11 mouse cellular contexts compared by ENCODE assay signal in genomic region chr15:6432411-6432810, GRCm38 (mm10). TPM values are rescaled to one million over a fixed set of nuclear protein-coding genes. Genes with fewer than 3 reads are reported as not detected.
DNase-seq lines count a peak whose midpoint lies in the region; ATAC-seq lines count a peak whose summit lies in the region.
"Had no signal": no experiment of that assay in that cellular context is flagged by ENCODE, and none has a peak within 500 bp of the region (broad histone marks: within the 10 kb centered on the region; RNA-seq: fewer than 3 reads in every experiment).

No protein-coding gene starts in this region.

- no peaks in the 10 kb centered on the region for H3K27me3 ChIP-seq in neural tube, embryonic 14.5 days (ENCODE audit: control insufficient read depth, insufficient read depth, low read length)
- no peaks in the 10 kb centered on the region for H3K27me3 ChIP-seq in hindbrain, embryonic 16.5 days (replicated peaks; ENCODE audit: control insufficient read depth, insufficient read depth, low read length)
- H3K27me3 ChIP-seq in neural tube, embryonic 15.5 days (replicated peaks), result no peaks in the 10 kb centered on the region
- H3K27me3 ChIP-seq in liver, embryonic 11.5 days (replicated peaks; ENCODE audit: control insufficient read depth, insufficient read depth, low read length), result no peaks in the 10 kb centered on the region

- H3K4me1 ChIP-seq in neural tube, embryonic 14.5 days (ENCODE audit: control insufficient read depth, insufficient read depth, low read length), result no peaks in the 10 kb centered on the region
- no peaks in the 10 kb centered on the region for H3K4me1 ChIP-seq in hindbrain, embryonic 16.5 days (ENCODE audit: control insufficient read depth, insufficient read depth, low read depth, low read length)
- H3K4me1 ChIP-seq in neural tube, embryonic 15.5 days, result no peaks in the 10 kb centered on the region
- no peaks in the 10 kb centered on the region for H3K4me1 ChIP-seq in liver, embryonic 11.5 days (replicated peaks; ENCODE audit: control insufficient read depth, insufficient read depth, low read length)

- H3K27ac ChIP-seq in neural tube, embryonic 14.5 days (ENCODE audit: low read depth, low read length), result no peak overlapping the region
- peak overlapping the region; percentile 23; the same call in 1 of the 2 replicates for H3K27ac ChIP-seq in hindbrain, embryonic 16.5 days (ENCODE audit: low read depth, low read length)
- no peak overlapping the region for H3K27ac ChIP-seq in neural tube, embryonic 15.5 days (replicated peaks)
- no peak overlapping the region for H3K27ac ChIP-seq in liver, embryonic 11.5 days (ENCODE audit: low read depth, low read length)

- H3K9me3 ChIP-seq in neural tube, embryonic 14.5 days (ENCODE audit: control insufficient read depth, low read length), result no peaks in the 10 kb centered on the region
- H3K9me3 ChIP-seq in hindbrain, embryonic 16.5 days (ENCODE audit: control insufficient read depth, low read length), result no peaks in the 10 kb centered on the region
- H3K9me3 ChIP-seq in neural tube, embryonic 15.5 days (replicated peaks), result no peaks in the 10 kb centered on the region
- H3K9me3 ChIP-seq in liver, embryonic 11.5 days (ENCODE audit: control insufficient read depth, low read length), result no peaks in the 10 kb centered on the region

- H3K4me2 ChIP-seq in neural tube, embryonic 14.5 days (ENCODE audit: low read depth, low read length), result no peak overlapping the region
- no peak overlapping the region for H3K4me2 ChIP-seq in hindbrain, embryonic 16.5 days (ENCODE audit: low read length)
- H3K4me2 ChIP-seq in neural tube, embryonic 15.5 days, result no peak overlapping the region
- no peak overlapping the region for H3K4me2 ChIP-seq in liver, embryonic 11.5 days

- ATAC-seq in neural tube, embryonic 14.5 days (ENCODE audit: low read depth), result peak; percentile 51
- ATAC-seq in hindbrain, embryonic 16.5 days, result peak; percentile 94
- peak; percentile 78 for ATAC-seq in neural tube, embryonic 15.5 days (ENCODE audit: low FRiP score)
- no peak for ATAC-seq in liver, embryonic 11.5 days (replicated peaks; ENCODE audit: low FRiP score)
- ATAC-seq: liver, postnatal 0 days had no signal

- H3K36me3 ChIP-seq in neural tube, embryonic 14.5 days (ENCODE audit: control insufficient read depth, insufficient read depth, low read length), result no peaks in the 10 kb centered on the region
- no peaks in the 10 kb centered on the region for H3K36me3 ChIP-seq in hindbrain, embryonic 16.5 days (ENCODE audit: control insufficient read depth, insufficient read depth, low read length)
- H3K36me3 ChIP-seq in neural tube, embryonic 15.5 days, result no peaks in the 10 kb centered on the region
- 0 out of 2 replicates have a peak, but pooled peaks cover 4% of the 10 kb centered on the region for H3K36me3 ChIP-seq in liver, embryonic 11.5 days (ENCODE audit: control insufficient read depth, insufficient read depth, low read length)

- peak; percentile 34 to 69 for DNase-seq in gastrocnemius, postnatal 4 days (ENCODE audit: low spot score in 2 of 2)
- DNase-seq in gastrocnemius, postnatal 36 days, result no peak
- no peak for DNase-seq in neural tube, embryonic 10.5 days (ENCODE audit: extremely low spot score, low spot score)
- DNase-seq in embryo, embryonic 10 days (ENCODE audit: low spot score), result no peak
- no peak for DNase-seq in liver, embryonic 11.5 days (ENCODE audit: low spot score)
- DNase-seq: adrenal gland, postnatal 25 days; liver, postnatal 0 days had no signal

- intact Hi-C loops in gastrocnemius, postnatal 36 days (cut with DNase I), result no loop called here

- WGBS in neural tube, embryonic 14.5 days, result 82% methylated on average over 7 of the region's 7 CpGs
- 69% methylated on average over 7 of the region's 7 CpGs for WGBS in hindbrain, embryonic 16.5 days
- 74% methylated on average over 7 of the region's 7 CpGs for WGBS in neural tube, embryonic 15.5 days
- 93% methylated on average over 7 of the region's 7 CpGs for WGBS in liver, embryonic 11.5 days

- H3K9ac ChIP-seq in neural tube, embryonic 14.5 days (replicated peaks; ENCODE audit: low read depth, low read length), result no peak overlapping the region
- no peak overlapping the region for H3K9ac ChIP-seq in hindbrain, embryonic 16.5 days (ENCODE audit: low read depth, low read length)
- H3K9ac ChIP-seq in neural tube, embryonic 15.5 days (replicated peaks), result no peak overlapping the region
- H3K9ac ChIP-seq in liver, embryonic 11.5 days (ENCODE audit: low read depth, low read length), result no peak overlapping the region
- H3K9ac ChIP-seq: liver, postnatal 0 days had no signal

- no peak overlapping the region for H3K4me3 ChIP-seq in neural tube, embryonic 14.5 days (ENCODE audit: low read depth, low read length)
- H3K4me3 ChIP-seq in hindbrain, embryonic 16.5 days (ENCODE audit: low read length), result no peak overlapping the region
- H3K4me3 ChIP-seq in neural tube, embryonic 15.5 days (replicated peaks), result no peak overlapping the region
- H3K4me3 ChIP-seq in liver, embryonic 11.5 days (ENCODE audit: low read depth, low read length), result no peak overlapping the region

RNA-seq across cellular contexts. Expression of gene C9, which starts 12.7 kb away (rescaled TPM):
- not detected for total RNA-seq in gastrocnemius, postnatal 4 days (2021)
- total RNA-seq in gastrocnemius, postnatal 36 days (2021), result not detected
- polyA plus RNA-seq in neural tube, embryonic 14.5 days (2014; fragmentation: Nextera tagmentation; extraction: Ambion mirVana), result not detected in 2 replicates
- not detected in 2 replicates for polyA plus RNA-seq in hindbrain, embryonic 16.5 days (2015; fragmentation: Nextera tagmentation; extraction: Ambion mirVana)
- 1.5 TPM in 1 of 2 replicates, not detected in the other for polyA plus RNA-seq in neural tube, embryonic 15.5 days (2015; fragmentation: Nextera tagmentation; extraction: Ambion mirVana)
- 0.15 TPM in 1 of 2 replicates, not detected in the other for polyA plus RNA-seq in liver, embryonic 11.5 days (2014; fragmentation: Nextera tagmentation; extraction: Ambion mirVana)
- total RNA-seq: adrenal gland, postnatal 25 days had no signal
- polyA plus RNA-seq: embryonic facial prominence, embryonic 11.5 days had no signal

Comparison
In these comparisons a context has a peak if more than half of its experiments do, and no peak if none do; other contexts are left out.
1. DNase-seq: peak in gastrocnemius, postnatal 4 days (2 of 2); none in gastrocnemius, postnatal 36 days (0 of 2), neural tube, embryonic 10.5 days (single experiment), embryo, embryonic 10 days (single experiment) and liver, embryonic 11.5 days (single experiment).